Mouse (Mus musculus) monocyte, adult 5-6 weeks (primary cell): ENCODE results near the gene Ubn2. TPM values are rescaled to one million over a fixed set of nuclear protein-coding genes. Genes with fewer than 3 reads are reported as not detected.

Experiments
- total RNA-seq: library from RNA; stranded (forward); fragments of 200-1000, 200-491, 200-594 nt; gene quantifications from 3 replicates; pipeline ENCODE4 v1.2.3, GENCODE M21; 2017

Gene Ubn2
- total RNA-seq, 1 experiment from 2014 or later, result 16.8 TPM

Other genes starting within 250 kb of the Ubn2 start
- not detected in 3 replicates for gene D630045J12Rik, start 179.9 kb upstream of the Ubn2 start, total RNA-seq
- 0.68 to 1.5 TPM in 2 of 3 replicates, not detected in the other for gene Zc3hav1l, start 134.7 kb upstream of the Ubn2 start, total RNA-seq
- 128 to 170 TPM (median 152 TPM) in 3 replicates for gene Zc3hav1, start 79.3 kb upstream of the Ubn2 start, total RNA-seq
- not detected in 3 replicates for gene Ttc26, start 52.5 kb upstream of the Ubn2 start, total RNA-seq
- 13.5 to 17.0 TPM (median 13.7 TPM) in 3 replicates for gene Fmc1, start 99.6 kb downstream of the Ubn2 start, total RNA-seq
- gene Luc7l2, start 117.4 kb downstream of the Ubn2 start, total RNA-seq, result 295 to 500 TPM (median 307 TPM) in 3 replicates
- gene Klrg2, start 203.3 kb downstream of the Ubn2 start, total RNA-seq, result 1.4 TPM in 1 of 3 replicates, not detected in the others
- gene Clec2l, start 229.1 kb downstream of the Ubn2 start, total RNA-seq, result not detected in 3 replicates